Mouse (Mus musculus) midbrain, embryonic 10.5 days (tissue): ENCODE results near the gene Gcm1. TPM values are rescaled to one million over a fixed set of nuclear protein-coding genes. Genes with fewer than 3 reads are reported as not detected.

ENCODE experiments used
- DNase-seq: peaks from one replicate; pipeline ENCODE4 v3.0.0-alpha.2; 2017; ENCODE audit warnings: low spot score
- H3K27ac ChIP-seq: fragments of 300-500 bp; sonication (generic); replicated peaks from 2 replicates; pipeline ENCODE4 v1.5.1; 2016; ENCODE audit warnings: mild to moderate bottlenecking
- H3K27me3 ChIP-seq: fragments of 300-500 bp; sonication (generic); 2 replicates; pipeline ENCODE4 v1.6.1; 2016; ENCODE audit warnings: low read depth, mild to moderate bottlenecking; ENCODE audit not compliant: poor library complexity, severe bottlenecking
- H3K36me3 ChIP-seq: fragments of 300-500 bp; sonication (generic); 2 replicates; pipeline ENCODE4 v1.6.1; 2016; ENCODE audit warnings: mild to moderate bottlenecking, moderate library complexity
- H3K4me1 ChIP-seq: fragments of 300-500 bp; sonication (generic); 2 replicates; pipeline ENCODE4 v1.6.1; 2016
- H3K4me3 ChIP-seq: fragments of 300-500 bp; sonication (generic); 2 replicates; pipeline ENCODE4 v1.5.1; 2016; ENCODE audit warnings: mild to moderate bottlenecking, moderate library complexity
- H3K9me3 ChIP-seq: fragments of 300-500 bp; sonication (generic); replicated peaks from 2 replicates; pipeline ENCODE4 v1.6.1; 2016; ENCODE audit warnings: mild to moderate bottlenecking
- WGBS: fragments of 180-500 bp; shearing (Covaris S2); methylation state at CpG from one replicate; pipeline ENCODE4 v1.1.7; 2016; 5-methylcytosine and 5-hydroxymethylcytosine counted together
- polyA plus RNA-seq: library from polyadenylated mRNA; unstranded; fragments of >200 nt; fragmentation: Nextera tagmentation; extraction: Ambion mirVana; gene quantifications from 2 replicates; pipeline ENCODE4 v1.2.1, GENCODE M21; 2016

Gene Gcm1
- polyA plus RNA-seq, 1 experiment from 2014 or later: not detected

GRCm38 (mm10) chr9:78087751-78088150 is 36.0 kb downstream of the Gcm1 start:
- H3K4me1 ChIP-seq: peaks cover 3% of the 10 kb centered on the region; the same call in 1 of the 2 replicates
- 94% methylated on average over 9 of the region's 9 CpGs for WGBS
- peaks cover 40% of the 10 kb centered on the region for H3K36me3 ChIP-seq
- H3K27me3 ChIP-seq: no peaks in the 10 kb centered on the region
- no peak overlapping the region for H3K27ac ChIP-seq
- no peak for DNase-seq
- H3K4me3 ChIP-seq: no peak overlapping the region
- no peaks in the 10 kb centered on the region for H3K9me3 ChIP-seq

GRCm38 (mm10) chr9:78088521-78088920 is 36.8 kb downstream of the Gcm1 start:
- H3K9me3 ChIP-seq: no peaks in the 10 kb centered on the region
- H3K4me1 ChIP-seq: peaks cover 3% of the 10 kb centered on the region; the same call in 1 of the 2 replicates
- H3K4me3 ChIP-seq: no peak overlapping the region
- WGBS: 80% methylated on average over 4 of the region's 4 CpGs
- H3K27me3 ChIP-seq: no peaks in the 10 kb centered on the region
- peaks cover 40% of the 10 kb centered on the region for H3K36me3 ChIP-seq
- H3K27ac ChIP-seq: 0 out of 2 replicates have a peak overlapping the region, but pooled peaks have one; percentile 38
- DNase-seq: no peak

GRCm38 (mm10) chr9:78088971-78089370 is 37.2 kb downstream of the Gcm1 start:
- H3K27ac ChIP-seq: no peak overlapping the region
- DNase-seq: no peak
- no peak overlapping the region for H3K4me3 ChIP-seq
- WGBS: 88% methylated on average over 7 of the region's 7 CpGs
- peaks cover 39% of the 10 kb centered on the region for H3K36me3 ChIP-seq
- H3K4me1 ChIP-seq: peaks cover 3% of the 10 kb centered on the region; the same call in 1 of the 2 replicates
- no peaks in the 10 kb centered on the region for H3K27me3 ChIP-seq
- no peaks in the 10 kb centered on the region for H3K9me3 ChIP-seq

GRCm38 (mm10) chr9:78089906-78090305 is 38.2 kb downstream of the Gcm1 start:
- DNase-seq: no peak
- H3K36me3 ChIP-seq: peaks cover 34% of the 10 kb centered on the region
- H3K27me3 ChIP-seq: no peaks in the 10 kb centered on the region
- no peaks in the 10 kb centered on the region for H3K9me3 ChIP-seq
- WGBS: 90% methylated on average over 1 of the region's 1 CpGs
- H3K27ac ChIP-seq: no peak overlapping the region
- H3K4me1 ChIP-seq: peaks cover 3% of the 10 kb centered on the region; the same call in 1 of the 2 replicates
- H3K4me3 ChIP-seq: no peak overlapping the region

- no peaks in the 10 kb centered on the region for H3K27me3 ChIP-seq
- peaks cover 3% of the 10 kb centered on the region; the same call in 1 of the 2 replicates for H3K4me1 ChIP-seq
- peaks cover 34% of the 10 kb centered on the region for H3K36me3 ChIP-seq
- H3K9me3 ChIP-seq: no peaks in the 10 kb centered on the region
- H3K4me3 ChIP-seq: no peak overlapping the region
- 93% methylated on average over 3 of the region's 3 CpGs for WGBS
- no peak for DNase-seq
- no peak overlapping the region for H3K27ac ChIP-seq
Observed at GRCm38 (mm10) chr9:78090596-78090995, 38.9 kb downstream of the Gcm1 start.

GRCm38 (mm10) chr9:78095686-78096085 is 44.0 kb downstream of the Gcm1 start:
- peaks cover 65% of the 10 kb centered on the region for H3K36me3 ChIP-seq
- DNase-seq: no peak

GRCm38 (mm10) chr9:78096376-78096775 is 44.7 kb downstream of the Gcm1 start:
- H3K27me3 ChIP-seq: no peaks in the 10 kb centered on the region
- no peak for DNase-seq
- H3K9me3 ChIP-seq: peaks cover 7% of the 10 kb centered on the region; the same call in 1 of the 2 replicates
- H3K36me3 ChIP-seq: peaks cover 70% of the 10 kb centered on the region
- no peaks in the 10 kb centered on the region for H3K4me1 ChIP-seq
- no peak overlapping the region for H3K4me3 ChIP-seq
- no peak overlapping the region for H3K27ac ChIP-seq
- WGBS: 94% methylated on average over 6 of the region's 6 CpGs

More at GRCm38 (mm10) chr9:78095686-78096085, 44.0 kb downstream of the Gcm1 start:
- no peaks in the 10 kb centered on the region for H3K27me3 ChIP-seq
- no peak overlapping the region for H3K27ac ChIP-seq
- no peak overlapping the region for H3K4me3 ChIP-seq
- no peaks in the 10 kb centered on the region for H3K4me1 ChIP-seq
- WGBS: 95% methylated on average over 12 of the region's 12 CpGs
- H3K9me3 ChIP-seq: peaks cover 7% of the 10 kb centered on the region; the same call in 1 of the 2 replicates

GRCm38 (mm10) chr9:78100956-78101355 is 49.2 kb downstream of the Gcm1 start:
- Histone ChIP-seq H3K9me3 (peaks cover 7% of the 10 kb centered on the region; the same call in 1 of the 2 replicates), H3K27me3 (no peaks in the 10 kb centered on the region), H3K4me1 (no peaks in the 10 kb centered on the region), H3K27ac (no peak overlapping the region), H3K4me3 (no peak overlapping the region), H3K36me3 (peaks cover 50% of the 10 kb centered on the region)
- no peak for DNase-seq
- 95% methylated on average over 5 of the region's 5 CpGs for WGBS

GRCm38 (mm10) chr9:78101431-78101830 is 49.7 kb downstream of the Gcm1 start:
- no peak for DNase-seq
- Histone ChIP-seq H3K4me3 (no peak overlapping the region), H3K27me3 (no peaks in the 10 kb centered on the region), H3K27ac (no peak overlapping the region), H3K36me3 (peaks cover 47% of the 10 kb centered on the region), H3K4me1 (no peaks in the 10 kb centered on the region), H3K9me3 (peaks cover 6% of the 10 kb centered on the region; the same call in 1 of the 2 replicates)
- WGBS: 79% methylated on average over 4 of the region's 4 CpGs

- H3K9me3 ChIP-seq: no peaks in the 10 kb centered on the region
- no peak overlapping the region for H3K27ac ChIP-seq
- WGBS: 88% methylated on average over 8 of the region's 8 CpGs
- no peak overlapping the region for H3K4me3 ChIP-seq
- 0 out of 2 replicates have a peak, but pooled peaks cover 5% of the 10 kb centered on the region for H3K27me3 ChIP-seq
- H3K36me3 ChIP-seq: peaks cover 21% of the 10 kb centered on the region
- H3K4me1 ChIP-seq: peaks cover 12% of the 10 kb centered on the region
- no peak for DNase-seq
Observed at GRCm38 (mm10) chr9:78103965-78104560, 52.3 kb downstream of the Gcm1 start.

- no peak for DNase-seq
- peaks cover 19% of the 10 kb centered on the region for H3K4me1 ChIP-seq
- no peak overlapping the region for H3K27ac ChIP-seq
- H3K4me3 ChIP-seq: no peak overlapping the region
- H3K9me3 ChIP-seq: no peaks in the 10 kb centered on the region
- peaks cover 15% of the 10 kb centered on the region for H3K36me3 ChIP-seq
- 93% methylated on average over 6 of the region's 6 CpGs for WGBS
- 0 out of 2 replicates have a peak, but pooled peaks cover 5% of the 10 kb centered on the region for H3K27me3 ChIP-seq
Observed at GRCm38 (mm10) chr9:78104973-78105372, 53.2 kb downstream of the Gcm1 start.

GRCm38 (mm10) chr9:78105501-78105932 is 53.8 kb downstream of the Gcm1 start:
- Histone ChIP-seq H3K4me3 (no peak overlapping the region), H3K36me3 (peaks cover 10% of the 10 kb centered on the region), H3K4me1 (peaks cover 19% of the 10 kb centered on the region), H3K27me3 (0 out of 2 replicates have a peak, but pooled peaks cover 5% of the 10 kb centered on the region), H3K9me3 (no peaks in the 10 kb centered on the region), H3K27ac (no peak overlapping the region)
- WGBS: 88% methylated on average over 6 of the region's 6 CpGs
- DNase-seq: no peak

GRCm38 (mm10) chr9:78106821-78107220 is 55.1 kb downstream of the Gcm1 start:
- WGBS: 81% methylated on average over 4 of the region's 4 CpGs
- Histone ChIP-seq H3K9me3 (no peaks in the 10 kb centered on the region), H3K4me3 (peak overlapping the region; percentile 95; the same call in 1 of the 2 replicates)

More at GRCm38 (mm10) chr9:78106821-78107220, 55.1 kb downstream of the Gcm1 start:
- Histone ChIP-seq H3K4me1 (peaks cover 19% of the 10 kb centered on the region), H3K27ac (no peak overlapping the region), H3K27me3 (0 out of 2 replicates have a peak, but pooled peaks cover 5% of the 10 kb centered on the region), H3K36me3 (no peaks in the 10 kb centered on the region)
- no peak for DNase-seq
